Mouse (Mus musculus): Measurements from ENCODE around the gene Cldn34b4. TPM values are rescaled to one million over a fixed set of nuclear protein-coding genes. Genes with fewer than 3 reads are reported as not detected.

Gene Cldn34b4
- polyA plus RNA-seq (2016; fragmentation: Nextera tagmentation; extraction: Ambion mirVana): not detected in 2 replicates

DNA sequence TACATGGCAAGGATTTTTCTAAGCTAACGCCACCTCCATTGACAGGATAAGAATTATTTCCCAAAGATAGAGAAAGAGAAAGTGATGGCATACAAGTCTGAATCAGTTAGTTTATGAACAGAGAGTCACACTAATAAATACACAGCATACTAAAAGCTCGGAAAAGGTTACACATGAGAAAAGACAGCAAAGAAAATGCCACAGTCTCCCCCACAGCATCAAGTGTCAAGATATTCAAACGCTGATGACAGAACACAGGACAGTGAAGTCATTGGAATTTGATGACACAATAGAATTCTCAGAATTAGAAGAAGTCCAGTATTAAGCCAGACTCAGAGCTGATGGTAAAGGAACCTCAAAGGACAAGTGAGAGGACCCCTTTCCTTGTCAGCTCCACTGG lies at the start of gene Cldn34b4:
Gene Cldn34b4, plus strand, starts transcription at position 301 of the 400 bp plus-strand sequence.
- Histone ChIP-seq H3K27me3 (no peaks in the 10 kb centered on the region), H3K9ac (no peak within 1 kb of the TSS), H3K27ac (no peak within 1 kb of the TSS), H3K36me3 (no peaks in the 10 kb centered on the region), H3K4me1 (no peaks in the 10 kb centered on the region), H3K9me3 (no peaks in the 10 kb centered on the region), H3K4me3 (no peak within 1 kb of the TSS), H3K4me2 (replicated peaks) (no peak within 1 kb of the TSS)
- ATAC-seq (ENCODE audit: insufficient number of reproducible peaks, insufficient read depth, low FRiP score, low TSS enrichment): no peak
- WGBS: 90% methylated on average over 3 of the region's 3 CpGs

Other genes starting within 250 kb of the Cldn34b4 start
- not detected in 2 replicates for gene Cldn34b3, start 129.0 kb upstream of the Cldn34b4 start, polyA plus RNA-seq (2016; fragmentation: Nextera tagmentation; extraction: Ambion mirVana)
- gene Cldn34d, start 209.6 kb downstream of the Cldn34b4 start, polyA plus RNA-seq (2016; fragmentation: Nextera tagmentation; extraction: Ambion mirVana): not detected in 2 replicates

Measured in embryonic facial prominence, embryonic 12.5 days (tissue).